16 mouse cellular contexts compared by ENCODE assay signal in the genomic region with DNA sequence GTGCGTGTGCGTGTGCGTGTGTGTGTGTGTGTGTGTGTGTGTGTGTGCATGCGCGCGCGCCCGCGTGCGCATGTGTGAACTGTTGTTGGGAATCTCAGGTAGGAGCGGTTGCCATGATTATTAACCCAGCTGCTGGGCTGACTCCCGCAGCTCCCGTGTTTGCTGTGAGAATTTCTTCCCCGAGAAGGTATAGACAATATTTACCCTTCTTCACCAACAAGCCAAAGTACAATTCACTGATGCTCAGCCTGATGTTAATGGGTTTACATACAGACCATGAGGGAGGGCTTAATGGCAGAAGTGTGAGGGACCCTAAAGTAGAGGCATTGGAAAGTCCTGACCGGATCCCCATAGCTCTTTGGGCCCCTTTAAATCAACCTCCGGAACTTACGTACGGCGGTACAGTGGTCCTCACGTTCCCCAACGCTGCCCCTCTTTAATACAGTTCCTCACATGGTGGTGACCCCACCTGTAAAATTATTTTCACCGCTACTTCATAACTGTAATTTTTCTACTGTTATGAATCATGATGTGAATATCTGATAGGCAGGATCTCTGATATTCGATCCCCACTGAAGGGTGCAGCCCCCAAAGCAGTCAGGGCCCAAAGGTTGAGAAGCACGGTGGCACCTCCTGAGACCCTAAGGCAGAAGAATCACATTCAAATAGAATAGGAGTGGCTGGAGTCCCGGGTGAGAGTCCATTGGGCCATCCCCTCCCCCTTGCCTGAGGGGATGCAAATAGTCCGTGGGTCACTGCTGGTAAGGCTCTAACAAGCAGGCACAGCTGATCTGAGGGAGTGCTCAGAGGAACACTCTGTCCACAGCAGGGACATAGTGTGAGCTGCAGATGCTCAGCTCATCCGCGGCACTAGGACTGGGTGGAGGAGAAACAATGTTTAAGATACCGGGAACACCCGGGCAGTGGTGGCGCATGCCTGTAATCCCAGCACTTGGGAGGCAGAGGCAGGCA. TPM values are rescaled to one million over a fixed set of nuclear protein-coding genes. Genes with fewer than 3 reads are reported as not detected.
DNase-seq lines count a peak whose midpoint lies in the region; ATAC-seq and TF ChIP-seq lines count a peak whose summit lies in the region.
"Had no signal": no experiment of that assay in that cellular context is flagged by ENCODE, and none has a peak within 500 bp of the region (broad histone marks: within the 10 kb centered on the region; RNA-seq: fewer than 3 reads in every experiment).

No protein-coding gene starts in this region.

- H3K27ac ChIP-seq in intestine, embryonic 15.5 days: no peak overlapping the region
- no peak overlapping the region for H3K27ac ChIP-seq in intestine, embryonic 16.5 days (ENCODE audit: low read length)
- no peak overlapping the region for H3K27ac ChIP-seq in ES-E14 (ENCODE audit: insufficient read depth, low read depth, low read length, poor library complexity, severe bottlenecking)
- H3K27ac ChIP-seq in liver, embryonic 15.5 days (replicated peaks): peak overlapping the region; percentile 29; the same call in 1 of the 2 replicates
- H3K27ac ChIP-seq: embryonic facial prominence, embryonic 13.5 days; forebrain, embryonic 10.5 days; kidney, postnatal 0 days had no signal

- no peaks in the 10 kb centered on the region for H3K4me1 ChIP-seq in intestine, embryonic 15.5 days (replicated peaks)
- H3K4me1 ChIP-seq in intestine, embryonic 16.5 days (ENCODE audit: control insufficient read depth, insufficient read depth, low read length): no peaks in the 10 kb centered on the region
- H3K4me1 ChIP-seq in ES-E14 (ENCODE audit: control insufficient read depth in 2 of 2, insufficient read depth in 2 of 2, low read length in 2 of 2, poor library complexity in 1 of 2): peaks cover 2 to 3% of the 10 kb centered on the region in 2 experiments; a peak in 1 of 4 replicates
- H3K4me1 ChIP-seq in liver, embryonic 15.5 days (replicated peaks): peaks cover 10% of the 10 kb centered on the region

- H3K9ac ChIP-seq in intestine, embryonic 15.5 days: no peak overlapping the region
- H3K9ac ChIP-seq in intestine, embryonic 16.5 days (ENCODE audit: low read depth, low read length): no peak overlapping the region
- no peak overlapping the region for H3K9ac ChIP-seq in ES-E14 (ENCODE audit: insufficient read depth, low read depth, low read length, poor library complexity, severe bottlenecking)
- H3K9ac ChIP-seq in liver, embryonic 15.5 days: no peak overlapping the region
- H3K9ac ChIP-seq: embryonic facial prominence, embryonic 13.5 days had no signal

- H3K4me3 ChIP-seq in intestine, embryonic 15.5 days (replicated peaks): no peak overlapping the region
- no peak overlapping the region for H3K4me3 ChIP-seq in intestine, embryonic 16.5 days (ENCODE audit: low read length)
- H3K4me3 ChIP-seq in ES-E14 (ENCODE audit: insufficient read depth in 1 of 2, low read depth in 1 of 2, low read length in 2 of 2, poor library complexity in 1 of 2, severe bottlenecking in 1 of 2): peak overlapping the region; percentile 15 to 50
- H3K4me3 ChIP-seq in liver, embryonic 15.5 days (replicated peaks): no peak overlapping the region
- H3K4me3 ChIP-seq: embryonic facial prominence, embryonic 13.5 days; forebrain, embryonic 10.5 days had no signal

- H3K36me3 ChIP-seq in intestine, embryonic 15.5 days: no peaks in the 10 kb centered on the region
- no peaks in the 10 kb centered on the region for H3K36me3 ChIP-seq in intestine, embryonic 16.5 days (ENCODE audit: control insufficient read depth, insufficient read depth, low read length)
- H3K36me3 ChIP-seq in ES-E14 (ENCODE audit: control insufficient read depth, insufficient read depth, low read length, poor library complexity, severe bottlenecking): no peaks in the 10 kb centered on the region
- H3K36me3 ChIP-seq in liver, embryonic 15.5 days (replicated peaks): no peaks in the 10 kb centered on the region
- H3K36me3 ChIP-seq: embryonic facial prominence, embryonic 13.5 days; forebrain, embryonic 10.5 days had no signal

- no peaks in the 10 kb centered on the region for H3K9me3 ChIP-seq in intestine, embryonic 15.5 days
- no peaks in the 10 kb centered on the region for H3K9me3 ChIP-seq in intestine, embryonic 16.5 days (ENCODE audit: control insufficient read depth, low read length)
- no peaks in the 10 kb centered on the region for H3K9me3 ChIP-seq in ES-E14 (ENCODE audit: control insufficient read depth, insufficient read depth, low read depth, low read length)
- H3K9me3 ChIP-seq in liver, embryonic 15.5 days (replicated peaks): no peaks in the 10 kb centered on the region
- H3K9me3 ChIP-seq: embryonic facial prominence, embryonic 13.5 days; forebrain, embryonic 10.5 days had no signal

- 46% methylated on average over 31 of the region's 31 CpGs for WGBS in intestine, embryonic 15.5 days
- 42% methylated on average over 31 of the region's 31 CpGs for WGBS in intestine, embryonic 16.5 days
- 56% methylated on average over 31 of the region's 31 CpGs for WGBS in liver, embryonic 15.5 days (ENCODE audit: insufficient replicate concordance)

- ATAC-seq in intestine, embryonic 15.5 days: peak; percentile 19; the same call in 1 of the 2 replicates
- no peak for ATAC-seq in intestine, embryonic 16.5 days
- ATAC-seq in liver, embryonic 15.5 days (ENCODE audit: insufficient read depth): peak; percentile 40

- in situ Hi-C loops in ES-E14 (cut with MboI; ENCODE audit: low sequenced_read_pairs in 2 of 2, unreplicated experiment in 2 of 2): no loop called here

- H3K27me3 ChIP-seq in intestine, embryonic 15.5 days (replicated peaks): no peaks in the 10 kb centered on the region
- H3K27me3 ChIP-seq in intestine, embryonic 16.5 days (replicated peaks; ENCODE audit: control insufficient read depth, insufficient read depth, low read length): no peaks in the 10 kb centered on the region
- no peaks in the 10 kb centered on the region for H3K27me3 ChIP-seq in liver, embryonic 15.5 days

- peak; percentile 34 for DNase-seq in embryo, embryonic 10 days (ENCODE audit: low spot score)
- DNase-seq in embryo, embryonic 9.5 days (ENCODE audit: extremely low spot score): no peak
- DNase-seq in ES-E14 (ENCODE audit: low read depth, low spot score): no peak
- DNase-seq in retina, postnatal 1 day: no peak
- DNase-seq in kidney, adult 8-10 months: no peak
- DNase-seq: adrenal gland, postnatal 25 days; cerebellum, postnatal 10 days; heart, adult 18-20 months; lung, adult 18-20 months; thymus, postnatal 25 days had no signal

- H3K4me2 ChIP-seq in intestine, embryonic 15.5 days (replicated peaks): no peak overlapping the region
- H3K4me2 ChIP-seq in intestine, embryonic 16.5 days (ENCODE audit: low read depth, low read length): no peak overlapping the region
- peak overlapping the region; percentile 27 for H3K4me2 ChIP-seq in liver, embryonic 15.5 days
- H3K4me2 ChIP-seq: embryonic facial prominence, embryonic 13.5 days had no signal

TF ChIP-seq in ES-E14, 5 proteins besides CTCF, POLR2A, EP300 and RAD21:
- TF ChIP-seq ZC3H11A (IDR thresholded peaks at IDR 0.05; ENCODE audit: borderline replicate concordance, low read depth, low read length): no peak
- no peak for TF ChIP-seq HCFC1 (IDR thresholded peaks at IDR 0.05; ENCODE audit: borderline replicate concordance, insufficient read depth, low read length)
- no peak for TF ChIP-seq CHD2 (IDR thresholded peaks at IDR 0.05; ENCODE audit: low read depth, low read length)
- TF ChIP-seq ZNF384 (IDR thresholded peaks at IDR 0.05; ENCODE audit: low read depth, low read length): no peak
- TF ChIP-seq MAFK (IDR thresholded peaks at IDR 0.05; ENCODE audit: insufficient read depth, low read depth, low read length): no peak

RNA-seq across cellular contexts. Expression of a gene that starts 10.4 kb away (rescaled TPM):
- polyA plus RNA-seq in intestine, embryonic 15.5 days (2015; fragmentation: Nextera tagmentation; extraction: Ambion mirVana): 112 and 129 TPM in 2 replicates
- polyA plus RNA-seq in intestine, embryonic 16.5 days (2015; fragmentation: Nextera tagmentation; extraction: Ambion mirVana): 105 and 110 TPM in 2 replicates
- total RNA-seq in ES-E14 (2012; rRNA removed): 116 and 129 TPM in 2 replicates
- polyA plus RNA-seq in liver, embryonic 15.5 days (2015; fragmentation: Nextera tagmentation; extraction: Ambion mirVana): 50.2 and 51.3 TPM in 2 replicates

Comparison
In these comparisons a context has a peak if more than half of its experiments do, and no peak if none do; other contexts are left out.
1. H3K4me3 ChIP-seq: peak in ES-E14 (2 of 2); none in intestine, embryonic 15.5 days (single experiment), intestine, embryonic 16.5 days (single experiment) and liver, embryonic 15.5 days (single experiment).